Mouse (Mus musculus) forebrain, embryonic 11.5 days (tissue): Measurements from ENCODE around the gene Mast4. TPM values are rescaled to one million over a fixed set of nuclear protein-coding genes. Genes with fewer than 3 reads are reported as not detected.
A peak's percentile ranks its signal among the peaks of the same experiment; 100 is the strongest.

ENCODE experiments used
- ATAC-seq: fragments of 200-750 bp; cut with Nextera tagmentation; replicated peaks from 2 replicates; pipeline ENCODE4 v1.8.0; 2017; ENCODE audit warnings: moderate TSS enrichment; ENCODE audit not compliant: low FRiP score
- DNase-seq: peaks from one replicate; pipeline ENCODE4 v3.0.0-alpha.2; 2017; ENCODE audit warnings: low spot score
- H3K27ac ChIP-seq: fragments of 300-500 bp; sonication (generic); 2 replicates; pipeline ENCODE4 v1.5.1; 2014; ENCODE audit warnings: low read depth, low read length
- H3K27me3 ChIP-seq: fragments of 300-500 bp; sonication (generic); 2 replicates; pipeline ENCODE4 v1.6.1; 2014; ENCODE audit warnings: mild to moderate bottlenecking, low read length, mixed read lengths; ENCODE audit not compliant: control insufficient read depth, insufficient read depth
- H3K36me3 ChIP-seq: fragments of 300-500 bp; sonication (generic); 2 replicates; pipeline ENCODE4 v1.6.1; 2014; ENCODE audit warnings: mild to moderate bottlenecking, low read length, moderate library complexity, mixed read lengths; ENCODE audit not compliant: control insufficient read depth, insufficient read depth
- H3K4me1 ChIP-seq: fragments of 300-500 bp; sonication (generic); replicated peaks from 2 replicates; pipeline ENCODE4 v1.6.1; 2014; ENCODE audit warnings: low read length, mixed read lengths; ENCODE audit not compliant: control insufficient read depth, insufficient read depth
- H3K4me2 ChIP-seq: fragments of 300-500 bp; sonication (generic); 2 replicates; pipeline ENCODE4 v1.6.1; 2014; ENCODE audit warnings: low read depth, mild to moderate bottlenecking, low read length, moderate library complexity, mixed read lengths; ENCODE audit not compliant: severe bottlenecking
- H3K4me3 ChIP-seq: fragments of 300-500 bp; sonication (generic); 2 replicates; pipeline ENCODE4 v1.5.1; 2014; ENCODE audit warnings: low read depth, low read length
- H3K9ac ChIP-seq: fragments of 300-500 bp; sonication (generic); 2 replicates; pipeline ENCODE4 v1.6.1; 2014; ENCODE audit warnings: low read length
- H3K9me3 ChIP-seq: fragments of 300-500 bp; sonication (generic); 2 replicates; pipeline ENCODE4 v1.6.1; 2016; ENCODE audit warnings: low read length, mixed read lengths; ENCODE audit not compliant: control insufficient read depth
- WGBS: fragments of 180-500 bp; shearing (Covaris S2); extraction: QIAGEN DNeasy Blood & Tissue Kit; methylation state at CpG from one replicate; pipeline ENCODE4 v1.1.7; 2014; 5-methylcytosine and 5-hydroxymethylcytosine counted together
- polyA plus RNA-seq: library from polyadenylated mRNA; unstranded; fragments of >200 nt; fragmentation: Nextera tagmentation; extraction: Ambion mirVana; gene quantifications from 2 replicates; pipeline ENCODE4 v1.2.1, GENCODE M21; 2014

Gene Mast4
- polyA plus RNA-seq, 1 experiment from 2014 or later: 23.5 TPM

DNA sequence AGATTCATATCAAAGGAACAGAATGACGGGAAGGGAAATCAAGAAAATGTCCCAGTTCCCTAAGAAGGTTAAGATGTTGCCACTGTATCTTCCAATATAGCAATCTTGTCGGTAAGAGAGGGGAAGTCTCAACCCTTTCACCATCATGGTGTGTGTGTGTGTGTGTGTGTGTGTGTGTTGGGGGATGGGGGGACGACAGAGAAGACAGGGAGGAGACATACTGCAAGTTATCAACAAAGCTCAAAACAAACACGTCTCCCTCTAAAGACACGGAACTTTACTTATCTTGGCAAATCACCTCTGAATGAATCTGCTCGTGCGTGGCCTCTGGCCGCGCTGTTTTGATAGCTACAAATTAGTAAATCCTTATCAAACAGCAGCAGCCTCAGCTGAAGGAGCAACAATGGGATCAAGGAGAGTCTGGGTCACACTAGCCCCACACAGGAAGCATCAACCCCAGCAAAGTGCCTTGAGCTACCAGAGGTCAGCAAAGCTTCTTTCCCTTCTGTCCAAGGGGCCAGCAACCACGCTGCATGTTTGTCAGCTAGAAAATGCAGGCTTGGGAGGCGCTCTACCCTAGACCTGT, 113.7 kb downstream of the Mast4 start:
- H3K27ac ChIP-seq: no peak overlapping the region
- 41% methylated on average over 11 of the region's 11 CpGs for WGBS
- no peaks in the 10 kb centered on the region for H3K9me3 ChIP-seq
- DNase-seq (peak; percentile 40), ATAC-seq (no peak)
- H3K4me2 ChIP-seq: no peak overlapping the region
- H3K36me3 ChIP-seq: no peaks in the 10 kb centered on the region
- H3K4me1 ChIP-seq: peaks cover 1% of the 10 kb centered on the region; the same call in 1 of the 2 replicates
- no peak overlapping the region for H3K9ac ChIP-seq
- H3K27me3 ChIP-seq: no peaks in the 10 kb centered on the region
- H3K4me3 ChIP-seq: no peak overlapping the region

DNA sequence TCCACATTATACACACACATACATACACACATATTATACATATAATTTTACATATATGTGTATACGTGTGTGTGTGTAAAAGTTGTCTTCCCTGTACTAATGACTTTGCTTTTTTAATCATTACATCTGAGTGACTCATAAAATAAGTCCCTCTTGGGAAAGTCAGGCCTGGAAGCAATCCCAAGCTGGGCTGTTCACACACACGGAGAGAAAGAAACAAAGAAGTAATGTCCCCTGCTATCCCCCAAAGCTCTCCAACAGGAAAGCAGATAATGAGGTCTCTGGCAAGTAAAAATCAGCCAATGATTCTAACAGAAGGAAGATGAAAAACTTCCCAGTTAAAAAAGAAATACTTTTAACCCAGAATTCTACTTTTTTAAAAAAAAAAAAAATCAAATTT, 114.3 kb downstream of the Mast4 start:
- H3K4me1 ChIP-seq: no peaks in the 10 kb centered on the region
- no peaks in the 10 kb centered on the region for H3K36me3 ChIP-seq
- ATAC-seq: no peak
- no peak overlapping the region for H3K4me3 ChIP-seq
- DNase-seq: peak; percentile 8
- H3K27me3 ChIP-seq: no peaks in the 10 kb centered on the region
- no peak overlapping the region for H3K4me2 ChIP-seq
- WGBS: 48% methylated on average over 2 of the region's 2 CpGs
- H3K9ac ChIP-seq: no peak overlapping the region
- no peaks in the 10 kb centered on the region for H3K9me3 ChIP-seq
- no peak overlapping the region for H3K27ac ChIP-seq

DNA sequence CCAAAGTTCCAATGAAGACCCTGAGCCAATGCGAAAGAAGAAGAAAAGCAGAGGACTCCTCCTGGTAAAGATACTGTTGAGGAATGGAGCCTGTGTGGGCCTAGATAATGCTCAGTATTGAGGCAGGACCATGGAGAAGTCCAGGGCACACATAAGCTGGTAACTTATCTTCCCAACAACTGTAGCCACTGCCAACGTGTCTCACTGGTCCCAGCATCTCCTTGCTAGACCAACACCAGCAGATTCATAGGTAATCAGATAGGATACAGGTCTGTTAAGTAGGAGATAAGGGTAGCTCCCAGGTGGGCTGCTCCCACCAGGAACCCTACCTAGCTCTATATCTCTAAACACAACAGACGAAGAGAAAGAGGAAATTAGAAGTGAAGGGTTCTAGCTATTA, 116.8 kb downstream of the Mast4 start:
- no peak for ATAC-seq
- Histone ChIP-seq H3K27ac (no peak overlapping the region), H3K4me3 (no peak overlapping the region), H3K9me3 (no peaks in the 10 kb centered on the region), H3K9ac (no peak overlapping the region), H3K4me1 (no peaks in the 10 kb centered on the region), H3K4me2 (no peak overlapping the region), H3K36me3 (no peaks in the 10 kb centered on the region), H3K27me3 (no peaks in the 10 kb centered on the region)
- WGBS: 91% methylated on average over 3 of the region's 3 CpGs
- no peak for DNase-seq

DNA sequence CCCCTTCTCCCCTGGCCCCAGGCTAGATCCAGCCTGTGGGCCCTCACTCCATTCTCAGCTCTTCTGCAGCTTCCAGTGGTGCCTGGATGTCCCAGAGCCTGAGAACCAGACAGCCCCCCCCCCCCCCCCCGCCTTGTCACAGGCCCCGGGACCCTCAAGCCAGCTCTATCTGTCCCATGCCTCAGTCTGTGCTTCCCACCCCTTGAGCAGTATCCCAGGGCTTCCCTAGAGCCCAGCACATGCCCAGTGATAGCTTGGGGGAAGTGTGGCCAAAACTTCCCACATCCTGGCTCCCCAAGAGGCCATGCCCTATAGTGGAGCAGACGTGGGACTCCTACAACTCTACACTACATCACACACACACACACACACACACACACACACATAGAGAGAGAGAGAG, 119.8 kb downstream of the Mast4 start:
- Histone ChIP-seq H3K36me3 (no peaks in the 10 kb centered on the region), H3K4me3 (no peak overlapping the region), H3K9ac (no peak overlapping the region), H3K27me3 (no peaks in the 10 kb centered on the region), H3K4me1 (no peaks in the 10 kb centered on the region), H3K27ac (no peak overlapping the region), H3K4me2 (no peak overlapping the region), H3K9me3 (no peaks in the 10 kb centered on the region)
- DNase-seq: no peak
- no peak for ATAC-seq
- 91% methylated on average over 2 of the region's 3 CpGs for WGBS

DNA sequence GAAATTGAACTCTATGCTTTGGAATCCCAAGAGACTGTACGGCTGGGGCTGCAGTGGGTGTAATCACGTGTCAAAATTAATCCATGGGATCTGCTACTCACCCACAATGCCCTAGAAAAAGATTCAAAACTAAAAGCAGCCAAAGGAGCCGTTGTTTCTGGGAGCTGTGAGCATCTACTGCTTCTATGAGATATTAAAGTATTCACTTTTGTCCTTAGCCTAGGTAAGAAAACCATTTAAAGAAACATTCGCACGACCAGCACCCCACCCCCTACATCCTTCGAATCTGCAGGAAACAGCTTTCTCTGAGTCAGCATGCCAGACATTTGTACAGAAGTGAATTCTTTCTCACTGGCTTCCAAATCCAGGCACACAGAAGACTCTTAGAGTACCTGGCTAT, 122.3 kb downstream of the Mast4 start:
- ATAC-seq: no peak
- Histone ChIP-seq H3K9ac (no peak overlapping the region), H3K27ac (no peak overlapping the region), H3K4me2 (no peak overlapping the region), H3K27me3 (no peaks in the 10 kb centered on the region), H3K9me3 (no peaks in the 10 kb centered on the region), H3K4me3 (no peak overlapping the region), H3K36me3 (no peaks in the 10 kb centered on the region), H3K4me1 (no peaks in the 10 kb centered on the region)
- no peak for DNase-seq
- WGBS: 80% methylated on average over 6 of the region's 6 CpGs

DNA sequence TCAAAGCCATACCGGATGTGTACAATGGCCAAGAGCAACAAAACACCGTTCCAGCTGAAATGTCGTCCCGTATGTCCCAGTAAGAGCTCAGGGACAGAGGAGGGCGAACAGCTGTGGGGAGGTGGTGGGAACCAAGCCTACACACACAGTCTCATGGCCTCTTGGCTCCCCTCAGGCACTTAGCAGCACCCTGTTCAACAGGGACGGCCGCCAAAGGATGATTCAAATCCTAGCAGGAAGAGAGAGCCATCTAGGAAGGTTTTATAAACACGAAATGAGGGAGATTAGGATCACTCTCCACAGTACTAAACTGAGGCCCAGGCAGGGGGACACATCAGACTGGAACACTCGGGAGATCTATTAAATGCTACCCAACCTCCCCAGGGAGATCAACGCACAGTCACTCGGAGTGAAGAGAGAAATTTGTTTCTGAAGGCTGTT, 122.8 kb downstream of the Mast4 start:
- 80% methylated on average over 11 of the region's 11 CpGs for WGBS
- H3K4me2 ChIP-seq: no peak overlapping the region
- DNase-seq (no peak), ATAC-seq (no peak)
- no peak overlapping the region for H3K9ac ChIP-seq
- H3K9me3 ChIP-seq: no peaks in the 10 kb centered on the region
- H3K4me3 ChIP-seq: no peak overlapping the region
- H3K27me3 ChIP-seq: no peaks in the 10 kb centered on the region
- H3K4me1 ChIP-seq: no peaks in the 10 kb centered on the region
- H3K27ac ChIP-seq: no peak overlapping the region
- no peaks in the 10 kb centered on the region for H3K36me3 ChIP-seq

DNA sequence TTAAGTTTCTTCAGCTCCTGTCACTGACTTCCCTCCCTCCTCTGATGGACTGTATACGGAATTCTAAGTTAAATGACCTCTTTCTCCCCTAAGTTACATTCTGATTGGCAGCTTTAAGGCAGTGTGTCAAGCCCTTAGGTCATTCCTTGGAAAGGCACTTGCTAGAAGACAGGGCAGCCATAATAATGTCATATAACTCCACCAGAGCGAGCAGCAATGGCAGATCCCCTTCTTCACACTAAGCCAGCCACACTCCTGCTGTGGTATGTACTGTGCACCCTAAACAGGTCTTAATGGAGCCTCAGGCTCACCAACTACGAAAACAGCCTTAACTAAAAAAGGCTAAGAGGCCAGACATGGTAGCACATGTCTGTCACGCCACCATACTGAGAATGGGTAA, 123.6 kb downstream of the Mast4 start:
- H3K27ac ChIP-seq: no peak overlapping the region
- no peak for DNase-seq
- no peak overlapping the region for H3K9ac ChIP-seq
- H3K4me2 ChIP-seq: no peak overlapping the region
- H3K27me3 ChIP-seq: no peaks in the 10 kb centered on the region
- no peak overlapping the region for H3K4me3 ChIP-seq
- H3K4me1 ChIP-seq: no peaks in the 10 kb centered on the region
- no peaks in the 10 kb centered on the region for H3K9me3 ChIP-seq
- no peak for ATAC-seq
- WGBS: 82% methylated on average over 4 of the region's 4 CpGs
- no peaks in the 10 kb centered on the region for H3K36me3 ChIP-seq

DNA sequence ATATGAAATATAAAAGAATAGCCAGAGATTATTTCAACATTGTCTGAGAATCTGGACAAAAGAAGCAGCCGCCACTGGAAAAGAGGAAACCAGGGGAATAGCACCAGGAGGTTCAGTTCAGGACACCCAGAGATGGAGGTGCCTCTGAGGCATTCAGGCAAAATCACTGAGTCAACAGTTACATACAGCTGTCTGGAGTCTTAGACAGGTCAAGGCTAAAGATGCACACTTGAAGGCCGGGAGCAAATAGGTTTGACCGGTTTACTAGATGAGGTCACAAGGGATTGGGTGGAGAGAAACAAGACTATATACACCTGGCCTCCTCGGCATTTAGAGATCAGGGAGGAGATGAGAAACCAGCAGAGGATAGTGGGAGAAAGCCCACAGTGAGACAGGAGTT, 127.1 kb downstream of the Mast4 start:
- no peaks in the 10 kb centered on the region for H3K27me3 ChIP-seq
- H3K4me2 ChIP-seq: no peak overlapping the region
- DNase-seq (no peak), ATAC-seq (no peak)
- WGBS: 92% methylated on average over 4 of the region's 4 CpGs
- no peak overlapping the region for H3K4me3 ChIP-seq
- no peaks in the 10 kb centered on the region for H3K36me3 ChIP-seq
- H3K27ac ChIP-seq: no peak overlapping the region
- no peak overlapping the region for H3K9ac ChIP-seq
- no peaks in the 10 kb centered on the region for H3K4me1 ChIP-seq
- H3K9me3 ChIP-seq: no peaks in the 10 kb centered on the region

DNA sequence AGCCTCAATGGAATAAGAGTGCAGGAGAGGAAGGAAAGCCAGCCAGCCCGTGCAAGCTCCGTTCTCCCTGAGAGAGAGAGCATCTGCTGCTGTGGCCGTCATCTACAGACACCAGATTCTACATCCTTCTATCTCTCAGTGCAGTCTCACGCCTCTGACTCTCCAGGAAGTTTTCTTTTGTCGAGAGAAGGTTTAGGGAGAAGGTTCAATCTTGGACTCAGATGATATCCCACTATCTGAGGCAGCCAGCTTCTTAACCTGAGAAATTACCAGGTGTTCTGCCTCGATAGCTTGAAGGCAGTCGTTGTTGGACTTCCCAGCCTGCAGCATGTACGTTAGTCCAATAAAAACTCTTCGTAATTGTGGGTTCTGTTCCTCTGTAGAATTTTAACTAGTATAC, 127.7 kb downstream of the Mast4 start:
- Histone ChIP-seq H3K27ac (no peak overlapping the region), H3K4me1 (no peaks in the 10 kb centered on the region), H3K27me3 (no peaks in the 10 kb centered on the region), H3K4me3 (no peak overlapping the region), H3K9ac (no peak overlapping the region), H3K4me2 (no peak overlapping the region), H3K9me3 (no peaks in the 10 kb centered on the region), H3K36me3 (no peaks in the 10 kb centered on the region)
- no peak for ATAC-seq
- DNase-seq: no peak
- WGBS: 83% methylated on average over 9 of the region's 9 CpGs
